Mouse (Mus musculus) intestine, embryonic 15.5 days (tissue): ENCODE measurements around the gene Arhgef38. TPM values are rescaled to one million over a fixed set of nuclear protein-coding genes. Genes with fewer than 3 reads are reported as not detected.

ENCODE experiments used
- ATAC-seq: fragments of 200-750 bp; cut with Nextera tagmentation; 2 replicates; pipeline ENCODE4 v1.8.0; 2017; ENCODE audit warnings: moderate TSS enrichment, moderate library complexity
- H3K27ac ChIP-seq: fragments of 300-500 bp; sonication (generic); 2 replicates; pipeline ENCODE4 v1.5.1; 2015; ENCODE audit warnings: mild to moderate bottlenecking, inconsistent platforms
- H3K27me3 ChIP-seq: fragments of 300-500 bp; sonication (generic); replicated peaks from 2 replicates; pipeline ENCODE4 v1.6.1; 2015; ENCODE audit warnings: inconsistent platforms
- H3K36me3 ChIP-seq: fragments of 300-500 bp; sonication (generic); 2 replicates; pipeline ENCODE4 v1.6.1; 2015; ENCODE audit warnings: inconsistent platforms
- H3K4me1 ChIP-seq: fragments of 300-500 bp; sonication (generic); replicated peaks from 2 replicates; pipeline ENCODE4 v1.6.1; 2015; ENCODE audit warnings: inconsistent platforms
- H3K4me2 ChIP-seq: fragments of 300-500 bp; sonication (generic); replicated peaks from 2 replicates; pipeline ENCODE4 v1.6.1; 2015; ENCODE audit warnings: mild to moderate bottlenecking, inconsistent platforms
- H3K4me3 ChIP-seq: fragments of 300-500 bp; sonication (generic); replicated peaks from 2 replicates; pipeline ENCODE4 v1.5.1; 2015; ENCODE audit warnings: inconsistent platforms
- H3K9ac ChIP-seq: fragments of 300-500 bp; sonication (generic); 2 replicates; pipeline ENCODE4 v1.6.1; 2015; ENCODE audit warnings: inconsistent platforms
- H3K9me3 ChIP-seq: fragments of 300-500 bp; sonication (generic); 2 replicates; pipeline ENCODE4 v1.6.1; 2016; ENCODE audit warnings: inconsistent platforms
- WGBS: fragments of 180-500 bp; shearing (Covaris S2); methylation state at CpG from one replicate; pipeline ENCODE4 v1.1.7; 2015; 5-methylcytosine and 5-hydroxymethylcytosine counted together
- polyA plus RNA-seq: library from polyadenylated mRNA; unstranded; fragments of >200 nt; fragmentation: Nextera tagmentation; extraction: Ambion mirVana; gene quantifications from 2 replicates; pipeline ENCODE4 v1.2.1, GENCODE M21; 2015

Gene Arhgef38
- polyA plus RNA-seq, 1 experiment from 2014 or later, result 2.7 TPM

- H3K4me2 ChIP-seq, result no peak overlapping the region
- H3K4me1 ChIP-seq, result 0 out of 2 replicates have a peak, but pooled peaks cover 2% of the 10 kb centered on the region
- H3K9me3 ChIP-seq, result no peaks in the 10 kb centered on the region
- no peaks in the 10 kb centered on the region for H3K27me3 ChIP-seq
- no peak overlapping the region for H3K9ac ChIP-seq
- H3K4me3 ChIP-seq, result no peak overlapping the region
- ATAC-seq, result peak; percentile 67
- no peak overlapping the region for H3K27ac ChIP-seq
- WGBS, result 68% methylated on average over 3 of the region's 3 CpGs
- H3K36me3 ChIP-seq, result no peaks in the 10 kb centered on the region
These were observed 21.2 kb downstream of the Arhgef38 start for GRCm38 (mm10) chr3:133213434-133214114.

GRCm38 (mm10) chr3:133211324-133211723 lies 23.4 kb downstream of the Arhgef38 start:
- 57% methylated on average over 3 of the region's 3 CpGs for WGBS
- peak overlapping the region; percentile 60; the same call in 1 of the 2 replicates for H3K27ac ChIP-seq

GRCm38 (mm10) chr3:133203713-133204112 lies 31.0 kb downstream of the Arhgef38 start:
- Histone ChIP-seq H3K4me3 (no peak overlapping the region), H3K36me3 (no peaks in the 10 kb centered on the region), H3K9ac (no peak overlapping the region), H3K27ac (no peak overlapping the region), H3K9me3 (no peaks in the 10 kb centered on the region), H3K27me3 (no peaks in the 10 kb centered on the region), H3K4me2 (no peak overlapping the region), H3K4me1 (no peaks in the 10 kb centered on the region)
- ATAC-seq, result no peak
- WGBS, result 71% methylated on average over 2 of the region's 2 CpGs

More at GRCm38 (mm10) chr3:133211324-133211723, 23.4 kb downstream of the Arhgef38 start:
- no peak overlapping the region for H3K4me2 ChIP-seq
- H3K4me3 ChIP-seq, result no peak overlapping the region
- no peaks in the 10 kb centered on the region for H3K27me3 ChIP-seq
- H3K9me3 ChIP-seq, result no peaks in the 10 kb centered on the region
- no peaks in the 10 kb centered on the region for H3K36me3 ChIP-seq
- 0 out of 2 replicates have a peak, but pooled peaks cover 2% of the 10 kb centered on the region for H3K4me1 ChIP-seq
- peak; percentile 88 for ATAC-seq
- H3K9ac ChIP-seq, result no peak overlapping the region

GRCm38 (mm10) chr3:133202171-133202570 lies 32.6 kb downstream of the Arhgef38 start:
- WGBS, result 89% methylated on average over 13 of the region's 13 CpGs
- no peaks in the 10 kb centered on the region for H3K9me3 ChIP-seq
- no peak for ATAC-seq
- no peak overlapping the region for H3K4me2 ChIP-seq
- no peak overlapping the region for H3K4me3 ChIP-seq
- no peaks in the 10 kb centered on the region for H3K4me1 ChIP-seq
- no peak overlapping the region for H3K9ac ChIP-seq
- no peaks in the 10 kb centered on the region for H3K27me3 ChIP-seq
- no peak overlapping the region for H3K27ac ChIP-seq
- H3K36me3 ChIP-seq, result no peaks in the 10 kb centered on the region

- WGBS, result 92% methylated on average over 3 of the region's 3 CpGs
- ATAC-seq, result no peak
These were observed 45.8 kb downstream of the Arhgef38 start for GRCm38 (mm10) chr3:133188930-133189329.

GRCm38 (mm10) chr3:133187524-133187923 lies 47.2 kb downstream of the Arhgef38 start:
- ATAC-seq, result no peak
- Histone ChIP-seq H3K36me3 (no peaks in the 10 kb centered on the region), H3K9ac (no peak overlapping the region), H3K27me3 (no peaks in the 10 kb centered on the region), H3K27ac (no peak overlapping the region), H3K4me2 (no peak overlapping the region), H3K4me3 (no peak overlapping the region), H3K4me1 (no peaks in the 10 kb centered on the region), H3K9me3 (no peaks in the 10 kb centered on the region)
- 77% methylated on average over 3 of the region's 3 CpGs for WGBS

More at GRCm38 (mm10) chr3:133188930-133189329, 45.8 kb downstream of the Arhgef38 start:
- no peak overlapping the region for H3K27ac ChIP-seq
- no peak overlapping the region for H3K9ac ChIP-seq
- H3K4me1 ChIP-seq, result no peaks in the 10 kb centered on the region
- no peaks in the 10 kb centered on the region for H3K36me3 ChIP-seq
- no peak overlapping the region for H3K4me2 ChIP-seq
- H3K9me3 ChIP-seq, result no peaks in the 10 kb centered on the region
- no peaks in the 10 kb centered on the region for H3K27me3 ChIP-seq
- H3K4me3 ChIP-seq, result no peak overlapping the region

- H3K9ac ChIP-seq, result no peak overlapping the region
- H3K9me3 ChIP-seq, result no peaks in the 10 kb centered on the region
- peak overlapping the region; percentile 40; the same call in 1 of the 2 replicates for H3K27ac ChIP-seq
- H3K4me1 ChIP-seq, result no peaks in the 10 kb centered on the region
- WGBS, result 53% methylated on average over 12 of the region's 12 CpGs
- peak overlapping the region; percentile 17; the same call in 1 of the 2 replicates for H3K4me2 ChIP-seq
- peak; percentile 89 for ATAC-seq
- H3K36me3 ChIP-seq, result no peaks in the 10 kb centered on the region
- H3K4me3 ChIP-seq, result no peak overlapping the region
- H3K27me3 ChIP-seq, result no peaks in the 10 kb centered on the region
These were observed 58.6 kb downstream of the Arhgef38 start for GRCm38 (mm10) chr3:133176033-133176750.

GRCm38 (mm10) chr3:133172291-133172690 lies 62.5 kb downstream of the Arhgef38 start:
- Histone ChIP-seq H3K4me3 (no peak overlapping the region), H3K4me1 (no peaks in the 10 kb centered on the region), H3K36me3 (no peaks in the 10 kb centered on the region), H3K4me2 (no peak overlapping the region), H3K27ac (no peak overlapping the region), H3K9ac (no peak overlapping the region), H3K9me3 (no peaks in the 10 kb centered on the region), H3K27me3 (no peaks in the 10 kb centered on the region)
- WGBS, result 93% methylated on average over 4 of the region's 4 CpGs
- ATAC-seq, result no peak

- no peak for ATAC-seq
These were observed 65.0 kb downstream of the Arhgef38 start for GRCm38 (mm10) chr3:133169737-133170136.

GRCm38 (mm10) chr3:133167550-133167949 lies 67.2 kb downstream of the Arhgef38 start:
- WGBS, result 65% methylated on average over 6 of the region's 6 CpGs
- no peak for ATAC-seq
- H3K4me1 ChIP-seq, result no peaks in the 10 kb centered on the region
- no peak overlapping the region for H3K27ac ChIP-seq
- no peaks in the 10 kb centered on the region for H3K27me3 ChIP-seq
- H3K36me3 ChIP-seq, result no peaks in the 10 kb centered on the region
- no peak overlapping the region for H3K4me3 ChIP-seq
- no peaks in the 10 kb centered on the region for H3K9me3 ChIP-seq
- no peak overlapping the region for H3K4me2 ChIP-seq
- H3K9ac ChIP-seq, result no peak overlapping the region

More at GRCm38 (mm10) chr3:133169737-133170136, 65.0 kb downstream of the Arhgef38 start:
- Histone ChIP-seq H3K27me3 (no peaks in the 10 kb centered on the region), H3K4me2 (no peak overlapping the region), H3K36me3 (no peaks in the 10 kb centered on the region), H3K4me3 (no peak overlapping the region), H3K27ac (no peak overlapping the region), H3K9ac (no peak overlapping the region), H3K4me1 (no peaks in the 10 kb centered on the region), H3K9me3 (no peaks in the 10 kb centered on the region)
- 74% methylated on average over 7 of the region's 7 CpGs for WGBS

GRCm38 (mm10) chr3:133165130-133165529 lies 69.6 kb downstream of the Arhgef38 start:
- H3K27ac ChIP-seq, result no peak overlapping the region
- H3K4me1 ChIP-seq, result no peaks in the 10 kb centered on the region
- no peaks in the 10 kb centered on the region for H3K36me3 ChIP-seq
- 21% methylated on average over 1 of the region's 1 CpGs for WGBS
- H3K27me3 ChIP-seq, result no peaks in the 10 kb centered on the region
- no peak overlapping the region for H3K4me2 ChIP-seq
- no peaks in the 10 kb centered on the region for H3K9me3 ChIP-seq
- no peak overlapping the region for H3K9ac ChIP-seq
- ATAC-seq, result no peak
- no peak overlapping the region for H3K4me3 ChIP-seq

- no peak overlapping the region for H3K4me2 ChIP-seq
- no peaks in the 10 kb centered on the region for H3K27me3 ChIP-seq
- WGBS, result 83% methylated on average over 6 of the region's 6 CpGs
- H3K27ac ChIP-seq, result no peak overlapping the region
- no peaks in the 10 kb centered on the region for H3K36me3 ChIP-seq
- H3K4me3 ChIP-seq, result no peak overlapping the region
- no peak overlapping the region for H3K9ac ChIP-seq
- ATAC-seq, result no peak
- H3K4me1 ChIP-seq, result no peaks in the 10 kb centered on the region
- H3K9me3 ChIP-seq, result no peaks in the 10 kb centered on the region
These were observed 70.8 kb downstream of the Arhgef38 start for GRCm38 (mm10) chr3:133163913-133164406.
